Mouse (Mus musculus) left cerebral cortex, adult 9 months (tissue): ENCODE results near the gene Hus1b.

Experiments
- DNase-seq, 2 experiments: peaks; one replicate each; pipeline ENCODE4 v3.0.0; 2022; ENCODE audit warnings: low spot score in 2 of 2

Hus1b gene

DNA sequence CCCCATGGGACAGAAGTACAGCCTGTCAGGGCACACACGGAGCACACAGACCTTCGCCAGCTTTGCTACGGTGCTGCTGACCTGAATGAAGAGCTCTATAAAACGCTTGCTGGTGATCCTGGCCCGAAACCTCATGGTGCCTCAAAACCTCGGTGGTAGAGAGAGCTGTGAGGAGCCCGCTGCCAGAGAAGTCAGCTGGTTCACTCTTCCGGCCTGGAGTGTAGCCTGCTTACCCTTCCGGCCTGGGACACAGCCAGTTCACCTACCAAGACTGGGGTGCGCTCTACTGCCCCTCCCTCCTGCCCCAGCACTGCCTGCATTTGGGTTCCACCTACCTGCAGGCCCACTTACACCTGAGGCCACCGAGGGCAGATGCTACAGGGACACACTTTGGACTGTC, at the start of gene Hus1b:
Hus1b (minus strand) TSS at position 220 of the 400 bp plus-strand sequence.
- no peak for DNase-seq

DNA sequence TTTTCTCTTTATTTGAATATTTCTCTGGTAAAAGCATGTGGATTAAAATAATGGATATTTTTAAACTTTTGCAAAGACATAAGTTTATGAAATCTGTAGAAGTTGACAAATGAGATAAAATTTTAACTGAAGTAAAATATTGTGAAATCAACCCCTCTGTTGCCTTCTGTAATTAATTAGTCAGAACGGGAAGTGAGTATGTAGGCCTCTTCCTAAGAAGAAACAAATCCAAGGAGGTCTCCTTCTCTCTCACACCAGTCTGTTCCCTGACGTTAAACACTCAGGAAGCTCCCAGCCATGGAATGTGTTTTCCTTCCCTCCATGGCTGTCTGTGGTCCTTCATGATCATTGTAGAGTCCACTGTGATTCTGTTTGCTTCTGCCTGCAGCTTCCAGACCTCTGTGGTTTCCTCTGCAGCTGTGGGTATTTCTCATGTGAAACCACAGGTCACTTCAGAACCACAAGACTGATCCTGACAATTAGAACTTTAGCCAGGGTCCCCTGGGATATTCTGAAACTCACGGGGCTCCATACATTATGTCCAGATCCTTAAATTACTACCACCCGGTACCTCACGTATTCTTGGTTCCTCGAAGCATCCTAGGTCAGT, 46.8 kb upstream of the Hus1b start:
- no peak for DNase-seq

DNA sequence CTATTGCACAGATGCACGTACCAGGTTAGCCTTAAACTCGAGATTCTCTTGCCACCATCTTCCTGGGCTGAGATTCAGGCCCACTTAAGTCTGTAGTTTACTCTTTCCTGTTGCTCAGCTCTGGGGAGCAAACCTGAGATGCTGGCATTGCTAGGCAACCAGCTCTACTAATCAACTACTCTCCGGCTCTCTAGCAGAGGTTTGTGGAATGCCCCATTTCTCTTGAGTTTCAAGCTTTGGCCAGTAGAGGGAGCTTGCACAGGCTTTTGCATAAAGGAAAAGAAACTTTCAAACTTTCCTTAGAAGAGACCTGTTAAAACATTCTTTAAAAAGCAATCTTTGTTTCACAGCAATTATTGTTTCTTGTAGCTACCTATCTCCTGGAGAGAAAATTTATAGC, 46.3 kb upstream of the Hus1b start:
- peak in 1 of 2 experiments; percentile 80 for DNase-seq

DNA sequence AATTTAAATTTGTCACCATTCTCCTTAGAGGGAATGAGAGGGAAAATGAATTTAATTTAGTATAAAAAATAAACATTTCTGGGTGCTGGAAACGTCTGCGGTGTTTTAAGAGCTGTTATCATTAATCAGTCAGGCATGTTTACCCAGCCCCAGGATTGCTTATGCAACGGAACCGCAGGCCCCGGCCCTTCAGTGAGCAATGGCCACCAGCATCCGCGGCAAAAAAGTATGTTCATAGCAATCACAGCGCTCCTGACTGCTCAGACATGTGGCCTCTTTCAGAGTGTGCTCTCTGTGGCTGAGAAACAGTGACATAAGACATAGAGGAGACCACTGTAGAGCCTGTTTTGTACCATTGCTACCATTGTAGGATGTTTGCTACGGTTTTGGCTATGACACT, 42.7 kb upstream of the Hus1b start:
- DNase-seq = no peak

DNA sequence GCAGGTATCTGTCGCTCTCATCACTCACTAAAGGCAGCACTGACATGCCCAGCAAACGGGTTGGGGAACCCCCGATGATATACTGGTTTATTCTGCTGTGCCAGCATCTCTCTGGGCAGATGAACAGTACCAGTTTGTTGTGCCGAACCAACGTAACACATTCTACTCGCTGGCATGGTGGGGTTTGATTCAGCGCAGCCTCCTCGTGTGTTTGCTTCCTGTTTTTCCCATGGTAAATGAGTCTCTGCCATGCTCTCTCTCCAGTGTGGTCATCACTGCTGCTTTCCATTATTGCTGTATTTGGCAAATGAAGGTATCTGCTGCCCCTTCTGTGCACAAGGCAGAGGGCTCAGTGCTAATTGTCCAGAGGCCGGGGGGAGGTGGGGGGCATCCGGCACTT, 42.2 kb upstream of the Hus1b start:
- no peak for DNase-seq

DNA sequence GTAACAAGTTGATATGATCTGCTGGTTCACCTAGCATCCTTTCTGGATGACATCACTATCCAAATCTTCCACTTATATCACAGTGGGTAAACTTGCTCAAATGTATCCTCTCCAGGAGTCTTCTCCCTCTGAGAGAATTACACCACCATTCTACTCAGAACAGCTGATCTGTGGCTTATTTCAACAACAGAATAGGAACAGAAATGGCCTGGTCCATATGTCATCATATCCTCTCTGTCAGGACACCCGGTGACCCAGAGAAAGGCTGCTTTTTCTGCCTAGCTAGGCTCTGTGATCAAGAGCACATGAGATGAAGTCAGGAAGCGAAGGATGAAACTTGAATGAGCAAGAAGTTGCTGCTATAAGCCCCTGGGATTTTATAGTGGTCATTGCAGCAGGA, 40.1 kb upstream of the Hus1b start:
- DNase-seq = no peak

DNA sequence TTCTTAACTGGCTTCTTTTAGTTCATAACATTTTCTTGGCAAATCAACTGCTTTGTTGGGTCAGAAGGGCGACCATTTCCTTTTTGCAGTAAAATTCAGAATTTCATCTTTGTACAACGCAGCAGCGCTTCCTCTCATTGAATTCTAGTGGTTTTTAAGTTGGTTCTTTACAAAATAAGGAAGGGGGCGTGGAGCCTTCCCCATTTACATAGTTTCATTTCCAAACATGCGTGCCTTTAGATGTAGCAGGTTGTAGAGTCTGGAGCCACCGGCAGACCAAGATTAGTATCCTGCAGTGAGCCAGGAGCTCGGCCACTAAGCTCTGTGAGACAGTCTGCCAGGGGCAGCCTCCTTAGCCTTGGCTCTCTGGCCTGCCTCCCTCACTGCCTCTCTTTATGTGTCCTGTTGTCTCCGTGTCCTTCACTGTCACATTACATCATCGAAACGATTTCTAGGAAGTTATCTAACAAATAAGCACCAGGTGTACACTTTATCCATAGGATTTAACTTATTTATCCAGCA, 39.4 kb upstream of the Hus1b start:
- no peak for DNase-seq

DNA sequence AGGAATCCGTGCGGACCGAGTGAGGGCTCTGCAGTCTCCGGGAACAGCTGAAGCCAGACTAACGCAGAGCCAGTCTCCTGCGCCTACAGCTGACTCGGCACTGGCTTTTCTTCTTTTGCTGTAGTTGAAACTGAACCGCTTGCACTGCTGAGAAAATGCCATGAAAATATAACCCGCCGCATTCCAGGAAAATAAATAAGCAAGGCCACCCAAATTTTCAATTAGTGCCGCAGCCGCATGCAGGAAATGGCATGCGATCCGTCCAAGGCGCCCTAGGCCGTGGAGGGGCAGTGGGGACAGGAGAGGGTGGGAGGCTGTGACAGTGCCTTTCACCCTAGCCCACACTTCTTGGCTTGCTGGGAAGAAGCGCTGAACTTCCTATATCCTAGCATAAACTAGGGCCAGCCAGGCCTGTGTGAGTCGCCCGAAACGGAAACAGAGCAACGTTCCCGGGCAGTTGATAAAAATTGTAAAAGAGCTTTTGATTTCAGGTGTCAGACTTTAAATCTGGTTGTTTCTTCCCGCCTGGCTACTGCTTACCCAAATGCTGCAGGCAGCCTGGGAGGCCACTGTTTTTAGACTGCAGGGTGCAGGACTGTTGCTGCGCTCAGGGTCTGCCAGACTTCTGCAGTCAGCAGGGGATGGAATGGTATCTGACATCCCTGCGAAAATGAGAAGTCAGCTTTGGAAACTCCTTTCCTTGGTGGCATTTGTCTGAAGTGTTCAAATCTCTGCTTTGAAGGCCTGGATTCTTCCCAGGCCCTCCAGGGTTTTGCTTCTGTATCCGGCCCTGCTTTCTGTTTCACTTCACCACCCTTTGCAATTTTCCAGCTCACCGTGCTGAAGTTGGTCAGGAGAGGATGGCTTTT, 38.3 kb upstream of the Hus1b start:
- DNase-seq = peak in 1 of 2 experiments; percentile 36

DNA sequence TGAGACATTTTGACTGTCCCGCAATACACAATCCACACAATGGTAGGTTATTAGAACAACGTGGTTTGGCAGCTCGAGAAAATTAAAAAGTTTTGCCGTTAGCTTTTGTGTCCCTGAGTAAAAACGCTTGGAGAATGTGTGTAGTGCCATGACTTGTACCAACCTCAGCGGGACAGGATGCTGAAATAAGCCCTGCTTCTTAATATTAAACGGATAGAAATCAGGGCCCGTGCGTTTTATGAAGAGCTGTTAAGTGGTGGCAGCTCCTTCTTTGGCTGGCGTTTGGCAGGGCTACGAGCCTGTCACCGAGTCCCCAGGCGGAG, 37.7 kb upstream of the Hus1b start:
- no peak for DNase-seq

DNA sequence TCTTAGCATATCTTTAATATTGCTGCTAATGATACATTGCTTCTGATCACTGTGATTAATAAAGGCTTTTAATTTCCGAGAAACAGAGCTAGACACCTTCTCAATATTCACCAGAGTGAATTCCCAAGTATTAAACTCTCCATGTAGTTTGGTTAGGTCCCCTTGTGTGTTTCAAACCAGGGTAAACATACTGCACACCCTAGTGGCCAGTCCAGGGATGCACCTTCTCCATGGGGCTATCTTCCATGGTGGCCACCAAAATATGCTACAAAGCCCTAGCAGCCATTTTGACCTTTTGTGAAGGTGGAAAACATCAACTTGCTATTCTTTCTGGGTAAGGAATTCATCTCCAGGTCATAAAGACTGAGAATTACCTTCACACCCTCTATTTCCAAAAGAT, 34.1 kb upstream of the Hus1b start:
- DNase-seq = peak in 1 of 2 experiments; percentile 20

DNA sequence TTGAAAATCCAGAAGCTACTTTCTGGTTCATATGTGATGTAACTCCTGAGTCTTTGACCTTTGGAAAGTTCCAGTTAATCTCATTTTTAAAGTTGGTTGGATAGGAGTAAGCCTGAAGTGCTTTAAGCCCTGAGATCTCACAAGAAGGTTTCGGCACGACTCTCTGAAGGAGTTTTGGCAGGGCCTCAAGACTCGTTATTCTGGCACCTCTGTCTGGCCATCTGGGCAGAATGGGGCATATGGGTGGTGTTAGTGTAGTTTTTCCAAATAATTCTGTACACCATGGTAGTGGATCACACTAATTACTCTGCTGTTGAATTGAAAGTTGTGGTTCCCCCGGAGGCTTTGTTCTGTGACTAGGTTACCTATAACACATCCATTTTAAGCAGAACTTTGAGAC, 30.7 kb upstream of the Hus1b start:
- peak in 1 of 2 experiments; percentile 51 for DNase-seq

DNA sequence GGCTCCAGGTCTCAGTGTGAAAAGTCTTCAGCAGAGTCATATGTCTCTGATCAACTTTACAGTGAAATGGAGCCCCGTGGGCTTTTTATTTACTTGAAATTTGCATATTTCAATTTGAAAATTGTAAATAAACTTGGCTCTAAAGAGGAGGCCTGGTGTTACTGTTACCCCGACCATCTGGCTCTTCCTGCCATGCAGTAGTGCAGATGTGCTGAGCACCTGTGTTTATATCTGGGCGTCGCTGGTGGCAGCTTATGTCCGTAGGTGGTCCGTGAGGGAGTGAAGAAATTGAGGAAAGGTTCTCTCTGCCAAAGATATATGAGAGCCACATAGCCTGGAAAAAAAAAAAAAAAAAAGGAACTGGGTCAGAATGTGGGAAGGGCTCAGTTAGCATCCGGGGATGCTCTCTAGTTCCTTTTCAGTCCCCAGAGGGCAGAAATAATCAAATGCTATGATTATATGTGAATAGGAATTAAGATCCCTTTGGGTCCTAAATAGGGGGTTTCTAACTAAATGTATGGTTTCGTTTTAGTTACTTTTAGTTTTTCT, 29.1 kb upstream of the Hus1b start:
- DNase-seq = no peak

DNA sequence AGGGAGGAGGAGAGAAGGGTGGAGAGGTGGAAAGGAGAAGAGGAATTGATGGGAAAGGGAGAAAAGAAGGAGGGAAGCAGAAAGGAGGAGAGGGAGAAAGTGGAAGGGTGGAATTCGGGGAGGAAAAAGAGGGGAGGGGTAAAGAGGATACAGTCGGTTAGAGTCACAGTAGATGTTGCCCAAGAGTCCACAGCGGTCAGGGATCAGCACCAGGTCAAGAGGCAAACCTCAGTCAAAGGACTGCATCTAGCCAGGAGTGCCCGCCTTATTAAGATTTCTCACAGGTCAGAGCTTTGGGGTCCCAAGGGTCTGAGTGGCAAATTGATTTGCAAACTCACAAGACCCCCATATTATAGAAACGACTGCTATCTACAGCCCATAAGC, 26.7 kb upstream of the Hus1b start:
- no peak for DNase-seq

DNA sequence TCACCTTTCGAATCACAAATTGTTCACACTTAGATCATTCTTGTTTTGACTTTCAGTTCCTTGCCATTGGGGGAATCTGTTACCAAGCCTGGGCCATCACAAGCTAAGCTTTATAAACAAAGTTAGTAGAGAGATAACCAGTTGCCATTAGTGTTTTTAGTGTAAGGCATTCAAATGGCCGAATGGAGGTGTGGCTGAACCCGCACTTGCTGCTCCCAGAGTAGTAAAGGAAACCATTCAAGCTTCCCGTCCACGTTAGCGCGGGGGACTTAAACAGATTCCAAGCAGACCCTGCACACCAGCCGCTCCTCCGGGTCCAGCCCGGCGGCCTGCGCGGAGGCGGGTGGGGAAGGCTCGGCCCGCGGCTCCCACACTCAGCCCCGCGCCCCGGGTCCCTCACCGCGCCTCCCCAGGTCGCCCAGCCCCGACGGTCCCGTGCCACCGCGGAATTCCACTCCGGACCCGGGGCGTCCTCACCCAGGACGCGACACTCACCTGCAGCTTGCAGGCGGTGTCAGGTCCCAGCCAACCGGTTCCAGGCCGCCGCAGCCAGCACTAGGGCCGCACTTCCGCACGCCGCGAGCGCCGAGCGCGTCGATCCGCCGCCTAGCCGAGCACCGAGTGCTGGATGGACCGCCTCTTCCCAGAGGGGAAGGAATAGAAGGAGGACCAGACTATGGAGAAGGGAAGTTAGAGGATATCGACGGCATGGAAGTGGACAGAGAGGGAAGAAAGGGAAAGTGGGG, 26.1 kb upstream of the Hus1b start, which contains the start of the genes Exoc2 and Gm5447:
Exoc2 (minus strand) TSS at position 593 of the 746 bp plus-strand sequence.
Gm5447 (plus strand) TSS at position 704 of the 746 bp plus-strand sequence.
- peak; percentile 31 to 79 for DNase-seq

DNA sequence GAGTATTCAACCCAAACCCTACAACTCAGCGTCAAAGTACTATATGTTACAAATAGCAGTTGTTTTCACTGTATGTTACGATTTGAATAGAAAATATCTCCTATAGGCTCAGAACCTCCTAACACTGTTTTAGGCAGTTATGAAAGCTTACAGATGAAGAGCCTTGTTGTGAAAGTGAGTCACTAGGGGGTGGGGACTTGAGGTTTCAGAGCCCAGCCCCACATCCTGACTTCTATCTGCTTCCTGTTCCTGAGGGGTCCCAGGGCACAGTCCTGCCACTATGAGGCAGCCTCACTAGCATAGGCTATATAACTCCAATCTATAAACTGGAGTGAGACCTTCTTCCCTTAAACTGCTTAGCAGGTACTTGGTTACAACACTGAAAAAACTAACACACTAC, 24.5 kb upstream of the Hus1b start:
- no peak for DNase-seq

DNA sequence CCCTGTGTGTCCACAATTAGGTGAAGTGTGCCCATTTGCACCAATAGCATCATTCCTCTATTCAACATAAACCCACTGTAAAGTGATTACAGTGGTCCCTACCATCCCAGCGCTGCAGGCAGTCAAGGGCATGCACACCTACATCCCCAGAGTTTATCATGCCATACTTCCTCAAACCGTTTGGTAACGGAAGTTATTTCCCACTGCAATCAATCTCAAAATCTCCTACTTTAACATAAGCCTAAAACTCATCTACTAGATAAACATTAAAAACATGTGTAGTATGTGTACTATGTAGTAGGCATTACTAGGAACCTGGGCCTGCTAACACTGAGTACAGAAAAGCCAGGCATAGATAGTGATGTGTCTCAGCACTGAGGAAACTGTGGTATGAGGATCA, 23.5 kb upstream of the Hus1b start:
- no peak for DNase-seq

DNA sequence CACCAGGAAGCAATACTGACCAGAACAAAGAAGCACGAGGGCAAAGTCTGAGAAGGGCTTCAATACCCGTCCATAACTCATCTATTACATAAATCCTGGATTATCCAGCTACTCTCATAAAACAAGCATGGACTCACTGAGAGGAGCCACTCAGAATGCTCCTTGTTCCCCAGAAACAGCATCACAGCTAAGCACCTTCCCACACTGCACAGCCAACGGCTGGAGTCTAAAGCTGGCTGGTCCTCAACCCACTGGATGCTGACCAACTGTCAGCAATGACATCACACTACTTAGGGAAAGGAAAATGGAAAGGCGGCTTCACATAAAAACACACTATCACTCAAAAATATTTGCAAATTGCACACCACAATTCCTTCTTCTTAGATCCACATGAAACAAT, 20.8 kb upstream of the Hus1b start:
- no peak for DNase-seq

DNA sequence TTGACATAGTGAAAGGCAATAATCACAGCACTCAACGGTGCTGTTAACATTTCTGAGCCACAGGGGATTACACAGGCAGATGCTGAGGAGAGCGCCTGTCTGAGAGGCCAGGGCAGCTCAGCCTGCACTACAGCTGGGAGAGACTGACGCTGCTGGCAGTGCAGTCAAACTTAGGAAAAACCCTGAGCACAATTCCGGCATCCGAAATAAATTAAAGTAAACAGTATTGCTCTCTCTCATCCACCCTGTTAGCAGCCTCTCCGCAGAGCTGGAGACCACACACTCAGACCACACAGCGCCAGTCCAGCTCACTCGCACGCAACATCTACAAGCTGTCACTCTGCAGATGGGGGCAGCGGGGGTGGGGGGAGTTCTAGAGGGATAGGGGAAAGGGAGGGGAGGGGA, 18.9 kb upstream of the Hus1b start:
- no peak for DNase-seq

DNA sequence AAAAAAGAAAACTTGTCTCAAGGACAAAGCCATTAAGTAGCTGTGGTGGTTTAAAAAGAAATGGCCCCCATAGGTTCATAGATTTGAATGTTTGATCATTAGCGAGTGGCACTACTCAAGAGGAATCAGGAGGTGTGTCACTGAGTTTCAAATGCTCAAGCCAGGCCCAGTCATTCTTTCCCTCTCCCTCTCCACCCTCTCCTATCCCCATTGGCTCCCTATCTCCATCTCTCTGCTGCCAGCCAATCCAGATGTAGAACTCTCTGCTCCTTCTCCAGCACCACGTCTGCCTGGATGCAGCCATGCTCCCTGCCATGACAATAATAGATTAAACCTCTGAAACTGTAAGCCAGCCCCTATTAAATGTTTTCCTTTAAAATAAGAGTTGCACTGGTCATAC, 14.4 kb upstream of the Hus1b start:
- no peak for DNase-seq

DNA sequence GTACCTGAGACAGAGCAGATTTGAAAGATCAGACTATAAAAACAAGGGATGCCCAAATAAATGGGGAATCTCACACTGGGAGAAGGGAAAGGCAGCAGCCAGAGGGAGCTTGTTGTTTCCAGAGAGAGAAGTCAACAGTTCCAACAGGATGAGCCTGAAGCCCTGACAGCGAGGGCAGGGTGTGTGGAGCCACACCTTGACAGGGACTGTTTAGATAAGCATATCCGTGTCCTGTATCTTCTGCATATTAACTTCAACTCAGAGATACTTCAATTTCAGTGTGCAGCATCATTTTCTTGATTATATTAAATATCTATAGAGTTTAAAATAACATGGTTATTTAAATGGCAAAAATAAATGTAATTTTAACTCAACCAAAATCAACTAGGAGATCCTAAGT, 13.2 kb upstream of the Hus1b start:
- no peak for DNase-seq

DNA sequence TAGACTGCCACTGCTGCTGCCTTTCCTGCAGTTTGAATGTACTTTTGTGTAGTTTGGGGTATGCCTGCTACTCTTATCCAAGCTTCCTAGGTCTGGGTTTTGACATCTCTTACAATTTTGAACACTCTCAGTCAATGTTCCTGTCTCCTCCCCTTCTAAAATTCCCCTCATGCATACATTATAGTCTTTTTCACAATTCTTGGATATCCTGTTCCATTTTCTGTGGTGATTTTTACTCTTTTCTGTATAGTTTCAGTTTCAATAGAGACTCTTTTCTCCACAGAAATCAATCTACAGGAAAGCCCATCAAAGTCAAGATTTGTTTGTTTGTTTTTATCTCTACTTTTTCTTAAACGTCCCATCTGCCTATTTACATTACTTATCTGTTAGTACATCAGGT, 6.0 kb upstream of the Hus1b start:
- DNase-seq = no peak

DNA sequence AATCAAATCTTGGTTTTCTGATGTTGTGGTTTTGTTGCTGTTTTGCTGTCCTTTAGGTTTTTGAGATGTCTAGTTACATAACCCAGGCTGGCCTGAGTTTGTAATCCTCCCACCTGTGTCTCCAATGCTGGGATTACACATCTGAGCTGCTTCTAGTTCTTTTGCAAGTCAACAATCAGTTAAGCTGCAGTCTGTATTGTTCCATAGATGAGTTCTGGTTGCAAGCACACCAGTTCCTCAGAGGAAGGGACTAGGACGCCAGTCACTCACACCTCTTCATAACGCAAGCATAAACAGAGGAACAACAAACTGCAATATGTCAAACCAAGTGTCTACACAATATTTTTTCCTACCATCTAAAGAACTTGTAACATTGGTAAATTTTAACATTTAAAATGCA, 4.5 kb upstream of the Hus1b start:
- DNase-seq = no peak
